Mouse (Mus musculus) heart, adult 8-10 months (tissue): ENCODE results near the gene Hvcn1. TPM values are rescaled to one million over a fixed set of nuclear protein-coding genes. Genes with fewer than 3 reads are reported as not detected.
"Not testable (repeated sequence)": the region's sequence is repeated elsewhere in the genome, so short reads cannot be mapped to it uniquely, and the experiment has no call there.

Experiments used
- DNase-seq: peaks from one replicate; pipeline ENCODE4 v3.0.0; 2022; ENCODE audit warnings: low spot score
- total RNA-seq, 4 experiments: library from RNA; stranded (reverse); gene quantifications; 2 replicates each; pipeline ENCODE4 v1.2.4; 2022

Hvcn1 gene
- total RNA-seq, 4 experiments from 2014 or later = 1.1 to 1.8 (median 1.5) TPM

- DNase-seq = no peak
Observed at GRCm38 (mm10) chr5:122201904-122202303, 4.7 kb upstream of the Hvcn1 start.

- DNase-seq = no peak
Observed at GRCm38 (mm10) chr5:122204180-122204579, 2.4 kb upstream of the Hvcn1 start.

GRCm38 (mm10) chr5:122208909-122209308 lies 2.3 kb downstream of the Hvcn1 start:
- DNase-seq = no peak

GRCm38 (mm10) chr5:122209591-122210368 lies 3.2 kb downstream of the Hvcn1 start:
- peak; percentile 48 for DNase-seq

- no peak for DNase-seq
Observed at GRCm38 (mm10) chr5:122210890-122211289, 4.3 kb downstream of the Hvcn1 start.

GRCm38 (mm10) chr5:122212125-122212524 lies 5.5 kb downstream of the Hvcn1 start:
- no peak for DNase-seq

GRCm38 (mm10) chr5:122212820-122213219 lies 6.2 kb downstream of the Hvcn1 start:
- DNase-seq = not testable (repeated sequence)

GRCm38 (mm10) chr5:122213861-122214260 lies 7.3 kb downstream of the Hvcn1 start:
- no peak for DNase-seq

- DNase-seq = no peak
Observed at GRCm38 (mm10) chr5:122217636-122218035, 11.0 kb downstream of the Hvcn1 start.

- no peak for DNase-seq
Observed at GRCm38 (mm10) chr5:122218109-122218905, 11.7 kb downstream of the Hvcn1 start.

- no peak for DNase-seq
Observed at GRCm38 (mm10) chr5:122218928-122219327, 12.3 kb downstream of the Hvcn1 start.

- no peak for DNase-seq
Observed at GRCm38 (mm10) chr5:122219655-122220629, 13.3 kb downstream of the Hvcn1 start.

- DNase-seq = no peak
Observed at GRCm38 (mm10) chr5:122221085-122221484, 14.5 kb downstream of the Hvcn1 start.

- no peak for DNase-seq
Observed at GRCm38 (mm10) chr5:122224291-122224690, 17.7 kb downstream of the Hvcn1 start.

GRCm38 (mm10) chr5:122228271-122228765 lies 21.7 kb downstream of the Hvcn1 start:
- no peak for DNase-seq

GRCm38 (mm10) chr5:122228772-122229171 lies 22.2 kb downstream of the Hvcn1 start:
- DNase-seq = no peak

GRCm38 (mm10) chr5:122230816-122231215 lies 24.2 kb downstream of the Hvcn1 start:
- DNase-seq = no peak

- no peak for DNase-seq
Observed at GRCm38 (mm10) chr5:122231431-122231830, 24.8 kb downstream of the Hvcn1 start.

- DNase-seq = no peak
Observed at GRCm38 (mm10) chr5:122232004-122232403, 25.4 kb downstream of the Hvcn1 start.

GRCm38 (mm10) chr5:122233077-122233581 lies 26.5 kb downstream of the Hvcn1 start:
- DNase-seq = no peak

GRCm38 (mm10) chr5:122233695-122234094 lies 27.1 kb downstream of the Hvcn1 start:
- DNase-seq = no peak
